Mouse (Mus musculus): Measurements from ENCODE around the gene Fam169a.

Fam169a gene

GRCm38 (mm10) chr13:97180113-97180828 lies 113.2 kb downstream of the Fam169a start:
- no peak for DNase-seq (ENCODE audit: low read depth)
